Mouse (Mus musculus): Measurements from ENCODE around the gene C2cd5. TPM values are rescaled to one million over a fixed set of nuclear protein-coding genes. Genes with fewer than 3 reads are reported as not detected.
"Not testable (repeated sequence)": the region's sequence is repeated elsewhere in the genome, so short reads cannot be mapped to it uniquely, and the experiment has no call there.

C2cd5 gene
- polyA plus RNA-seq, 1 experiment from 2014 or later: 52.6 TPM

DNA sequence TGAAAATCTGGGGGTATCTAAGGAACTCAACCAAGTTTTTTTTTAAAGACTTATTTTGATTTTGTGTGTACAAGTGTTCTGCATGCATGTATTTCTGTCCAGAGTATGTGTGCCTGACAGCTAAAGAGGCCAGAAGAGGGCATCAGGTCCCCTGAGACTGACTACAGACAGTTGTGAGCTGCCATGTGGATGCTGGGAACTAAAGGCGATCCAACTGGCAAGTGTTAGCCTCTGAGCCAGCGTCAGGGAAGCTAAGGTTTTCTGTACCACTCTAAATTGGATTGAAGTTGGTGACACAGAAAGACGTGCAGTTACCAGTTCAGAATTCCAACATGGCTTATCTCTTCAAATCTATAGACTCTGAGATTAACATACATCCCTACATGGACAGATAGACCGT, 72.0 kb downstream of the C2cd5 start:
- H3K27me3 ChIP-seq: no peaks in the 10 kb centered on the region
- WGBS: 89% methylated on average over 4 of the region's 4 CpGs
- H3K4me2 ChIP-seq (replicated peaks): no peak overlapping the region
- H3K4me1 ChIP-seq: no peaks in the 10 kb centered on the region
- ATAC-seq (ENCODE audit: low FRiP score): no peak
- H3K4me3 ChIP-seq: no peak overlapping the region
- peaks cover 58% of the 10 kb centered on the region for H3K36me3 ChIP-seq
- no peak overlapping the region for H3K27ac ChIP-seq
- no peak overlapping the region for H3K9ac ChIP-seq
- no peaks in the 10 kb centered on the region for H3K9me3 ChIP-seq (replicated peaks)

DNA sequence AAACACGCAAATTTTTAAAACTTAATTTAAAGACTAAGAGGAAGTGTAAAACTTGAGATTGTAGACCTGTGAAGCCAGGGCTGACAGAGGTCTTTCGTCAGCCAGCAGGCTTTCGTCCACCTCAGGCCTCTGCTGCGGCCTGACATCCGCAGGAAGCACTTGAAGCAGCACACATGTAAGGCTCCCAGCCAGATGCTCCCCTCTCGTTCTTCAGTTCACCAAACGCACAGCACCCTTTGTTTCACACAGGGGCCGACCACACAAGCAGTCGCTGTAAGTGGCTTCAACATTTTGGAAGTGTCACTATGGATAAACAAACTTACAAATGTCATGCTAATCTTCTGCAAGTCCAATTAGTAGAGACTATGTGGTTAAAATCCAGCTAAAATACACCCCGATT, 72.5 kb downstream of the C2cd5 start:
- Histone ChIP-seq H3K4me3 (no peak overlapping the region), H3K9ac (no peak overlapping the region), H3K4me1 (no peaks in the 10 kb centered on the region), H3K36me3 (peaks cover 53% of the 10 kb centered on the region), H3K4me2 (replicated peaks) (no peak overlapping the region), H3K27me3 (no peaks in the 10 kb centered on the region), H3K9me3 (replicated peaks) (no peaks in the 10 kb centered on the region), H3K27ac (no peak overlapping the region)
- WGBS: 83% methylated on average over 10 of the region's 10 CpGs
- no peak for ATAC-seq (ENCODE audit: low FRiP score)

DNA sequence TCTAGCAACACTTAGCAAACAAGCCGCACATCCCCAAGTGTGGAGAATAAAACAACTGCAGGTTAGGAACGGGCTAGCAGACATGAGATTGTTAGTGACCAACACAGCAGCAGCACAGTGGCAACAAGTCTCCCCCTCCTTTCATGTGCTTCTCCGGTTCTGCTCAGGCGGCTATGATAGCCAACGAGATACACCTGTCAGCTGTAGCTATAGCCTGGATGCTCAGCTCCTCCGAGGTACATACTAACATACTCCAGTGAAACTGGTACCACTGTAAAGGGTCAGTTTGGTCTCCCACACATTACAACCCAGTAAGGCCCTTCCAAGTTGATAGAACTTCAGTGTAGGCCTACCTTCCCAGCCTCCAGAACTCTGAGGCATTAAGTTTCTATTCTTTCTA, 76.2 kb downstream of the C2cd5 start:
- H3K4me1 ChIP-seq: no peaks in the 10 kb centered on the region
- H3K27me3 ChIP-seq: no peaks in the 10 kb centered on the region
- no peak for ATAC-seq (ENCODE audit: low FRiP score)
- peaks cover 34% of the 10 kb centered on the region for H3K36me3 ChIP-seq
- no peak overlapping the region for H3K9ac ChIP-seq
- H3K27ac ChIP-seq: no peak overlapping the region
- 92% methylated on average over 6 of the region's 6 CpGs for WGBS
- H3K4me3 ChIP-seq: no peak overlapping the region
- no peak overlapping the region for H3K4me2 ChIP-seq (replicated peaks)
- H3K9me3 ChIP-seq (replicated peaks): no peaks in the 10 kb centered on the region

DNA sequence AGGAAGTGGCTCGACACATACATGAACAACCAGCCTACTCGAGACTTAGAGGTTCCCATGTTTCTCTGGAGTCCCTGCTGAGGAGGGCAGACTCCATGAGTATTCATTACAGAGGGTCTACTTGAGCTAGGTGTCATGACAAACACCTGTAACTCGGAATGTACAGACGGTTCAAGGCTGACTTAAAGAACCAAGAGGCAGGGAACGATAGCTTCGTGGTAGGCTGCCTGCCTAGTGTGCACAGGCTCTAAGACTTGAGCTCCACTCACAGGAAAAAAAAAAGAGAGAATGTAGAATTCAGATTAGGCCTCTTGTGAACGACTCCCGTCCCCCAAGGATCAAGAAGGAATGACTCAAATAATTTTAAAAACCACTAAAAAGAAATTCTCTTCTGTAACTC, 78.2 kb downstream of the C2cd5 start:
- Histone ChIP-seq H3K27ac (no peak overlapping the region), H3K9me3 (replicated peaks) (no peaks in the 10 kb centered on the region), H3K27me3 (no peaks in the 10 kb centered on the region), H3K9ac (no peak overlapping the region), H3K4me2 (replicated peaks) (no peak overlapping the region), H3K4me1 (no peaks in the 10 kb centered on the region), H3K4me3 (no peak overlapping the region), H3K36me3 (peaks cover 26% of the 10 kb centered on the region)
- ATAC-seq (ENCODE audit: low FRiP score): no peak
- WGBS: 87% methylated on average over 8 of the region's 8 CpGs

DNA sequence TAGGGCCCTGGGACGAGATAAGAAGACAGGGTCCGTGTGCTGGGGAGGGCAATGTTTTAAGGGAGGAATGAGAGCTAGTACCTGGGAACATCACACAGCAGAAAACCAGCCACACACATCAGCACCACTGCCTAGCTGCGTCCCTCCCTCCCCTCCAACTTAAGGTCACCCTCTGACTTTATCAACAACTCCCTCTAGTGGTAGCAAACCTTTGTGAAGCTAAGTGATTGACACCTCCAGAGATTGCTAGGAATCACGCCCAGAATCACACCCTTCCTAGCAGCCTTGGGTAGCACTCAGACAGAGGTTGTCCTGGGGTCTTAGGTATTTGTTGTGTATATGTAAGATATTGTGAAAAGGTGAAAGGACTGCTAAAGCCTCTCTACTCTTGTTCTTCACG, 79.3 kb downstream of the C2cd5 start:
- Histone ChIP-seq H3K4me1 (no peaks in the 10 kb centered on the region), H3K4me3 (no peak overlapping the region), H3K27ac (no peak overlapping the region), H3K9ac (no peak overlapping the region), H3K4me2 (replicated peaks) (no peak overlapping the region), H3K36me3 (peaks cover 30% of the 10 kb centered on the region), H3K9me3 (replicated peaks) (no peaks in the 10 kb centered on the region), H3K27me3 (no peaks in the 10 kb centered on the region)
- 75% methylated on average over 5 of the region's 5 CpGs for WGBS
- no peak for ATAC-seq (ENCODE audit: low FRiP score)

DNA sequence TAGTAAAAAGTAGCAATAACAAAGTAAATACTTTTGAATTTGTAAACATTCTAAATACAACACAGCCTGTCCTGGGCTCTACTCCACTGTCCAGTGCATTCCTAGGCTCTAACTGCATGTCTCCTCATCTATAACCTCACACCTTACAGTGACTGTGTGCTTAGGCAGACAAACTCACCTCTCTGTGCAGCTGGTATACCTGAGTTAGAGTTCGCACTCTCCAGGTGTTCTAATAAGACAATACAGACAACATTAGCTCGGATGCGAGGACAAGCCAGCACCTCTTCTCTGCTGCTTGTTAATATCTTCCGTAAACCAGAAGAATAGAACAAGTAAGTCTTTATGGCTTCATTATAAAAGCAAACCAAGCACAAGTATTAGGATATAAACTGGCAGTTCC, 79.8 kb downstream of the C2cd5 start:
- no peaks in the 10 kb centered on the region for H3K9me3 ChIP-seq (replicated peaks)
- H3K4me1 ChIP-seq: no peaks in the 10 kb centered on the region
- H3K4me2 ChIP-seq (replicated peaks): no peak overlapping the region
- ATAC-seq (ENCODE audit: low FRiP score): no peak
- peaks cover 30% of the 10 kb centered on the region for H3K36me3 ChIP-seq
- H3K4me3 ChIP-seq: no peak overlapping the region
- no peaks in the 10 kb centered on the region for H3K27me3 ChIP-seq
- WGBS: 94% methylated on average over 4 of the region's 4 CpGs
- no peak overlapping the region for H3K9ac ChIP-seq
- H3K27ac ChIP-seq: no peak overlapping the region

DNA sequence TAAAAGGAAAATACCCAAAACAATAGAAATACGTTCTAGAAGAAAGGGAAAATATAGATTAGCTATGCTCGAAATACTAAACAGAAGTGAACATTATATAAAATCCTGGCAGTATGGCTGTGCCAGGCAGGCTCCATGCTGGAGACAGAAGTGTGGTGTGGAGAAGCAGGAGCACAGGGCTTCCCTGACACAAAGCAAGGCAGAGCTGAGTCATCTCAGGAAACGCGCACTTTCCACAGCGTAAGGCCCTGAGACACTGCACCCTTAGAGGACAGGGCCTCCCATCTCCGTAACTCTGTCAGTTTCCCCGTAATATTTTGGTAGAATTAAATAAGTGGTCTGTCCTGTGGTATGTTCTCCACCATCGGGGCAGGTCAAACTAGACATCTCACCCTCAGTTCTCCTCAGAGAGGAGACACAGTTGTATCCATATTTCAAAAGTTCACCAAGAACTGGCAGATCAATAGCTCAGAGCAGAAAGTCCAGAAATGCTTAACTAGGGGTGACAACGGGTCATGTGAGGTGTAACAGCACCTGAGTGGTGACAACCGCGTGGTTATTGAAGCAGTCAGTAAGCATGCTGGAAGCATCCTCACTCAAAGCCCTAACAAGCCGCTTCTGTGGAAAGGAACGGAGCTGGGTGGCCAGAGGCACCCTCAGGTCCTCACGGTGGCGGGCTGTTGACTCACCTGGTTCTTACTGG, 87.3 kb downstream of the C2cd5 start:
- WGBS: 92% methylated on average over 15 of the region's 15 CpGs

DNA sequence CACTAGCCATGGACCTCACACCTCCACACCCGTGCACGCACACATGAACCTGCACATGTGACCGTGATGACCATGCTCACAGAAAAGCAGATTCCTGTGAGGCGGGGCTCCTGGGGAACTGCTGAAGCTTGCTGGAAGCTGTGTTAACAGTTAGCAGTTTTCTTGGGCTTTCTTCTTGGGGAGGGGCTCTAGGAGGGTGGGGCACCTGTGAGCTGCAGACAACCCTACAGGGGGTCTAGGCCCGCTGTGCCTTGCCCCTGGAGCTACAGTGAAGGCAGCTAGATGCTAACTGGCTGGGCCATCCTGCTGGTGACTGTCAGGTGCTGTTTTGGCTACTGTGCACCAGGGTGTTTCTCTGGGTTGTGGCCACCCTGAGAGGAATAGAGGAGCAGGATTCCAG, 91.1 kb downstream of the C2cd5 start:
- H3K4me2 ChIP-seq (replicated peaks): no peak overlapping the region
- H3K4me3 ChIP-seq: no peak overlapping the region
- H3K9me3 ChIP-seq (replicated peaks): no peaks in the 10 kb centered on the region
- WGBS: 85% methylated on average over 5 of the region's 5 CpGs
- H3K27me3 ChIP-seq: no peaks in the 10 kb centered on the region
- no peak overlapping the region for H3K27ac ChIP-seq
- no peak for ATAC-seq (ENCODE audit: low FRiP score)
- no peak overlapping the region for H3K9ac ChIP-seq
- peaks cover 40% of the 10 kb centered on the region for H3K36me3 ChIP-seq
- no peaks in the 10 kb centered on the region for H3K4me1 ChIP-seq

More for the DNA sequence above, 87.3 kb downstream of the C2cd5 start:
- Histone ChIP-seq H3K9me3 (replicated peaks) (no peaks in the 10 kb centered on the region), H3K27ac (no peak overlapping the region), H3K27me3 (no peaks in the 10 kb centered on the region), H3K4me3 (no peak overlapping the region), H3K36me3 (peaks cover 54% of the 10 kb centered on the region), H3K9ac (no peak overlapping the region), H3K4me2 (replicated peaks) (no peak overlapping the region), H3K4me1 (no peaks in the 10 kb centered on the region)
- ATAC-seq (ENCODE audit: low FRiP score): no peak

DNA sequence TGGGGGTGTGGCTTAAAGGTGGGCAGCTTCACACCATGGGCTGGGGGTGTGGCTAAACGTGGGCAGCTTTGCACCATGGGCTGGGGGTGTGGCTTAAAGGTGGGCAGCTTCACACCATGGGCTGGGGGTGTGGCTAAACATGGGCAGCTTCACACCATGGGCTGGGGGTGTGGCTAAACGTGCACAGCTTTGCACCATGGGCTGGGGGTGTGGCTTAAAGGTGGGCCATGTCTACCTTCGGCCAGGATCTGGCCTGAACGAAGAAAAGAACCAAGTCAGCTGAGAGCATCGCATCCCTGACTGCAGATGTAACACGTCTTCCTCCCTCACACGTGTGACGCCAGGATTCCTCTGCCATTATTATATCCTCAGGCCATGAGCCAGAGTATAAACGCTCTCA, 94.7 kb downstream of the C2cd5 start:
- WGBS: 95% methylated on average over 9 of the region's 9 CpGs
- H3K27ac ChIP-seq; H3K4me2 ChIP-seq (replicated peaks); H3K9ac ChIP-seq; H3K27me3 ChIP-seq; H3K9me3 ChIP-seq (replicated peaks); ATAC-seq (ENCODE audit: low FRiP score); H3K4me1 ChIP-seq; H3K4me3 ChIP-seq: not testable (repeated sequence)
- peaks cover 12% of the 10 kb centered on the region for H3K36me3 ChIP-seq

DNA sequence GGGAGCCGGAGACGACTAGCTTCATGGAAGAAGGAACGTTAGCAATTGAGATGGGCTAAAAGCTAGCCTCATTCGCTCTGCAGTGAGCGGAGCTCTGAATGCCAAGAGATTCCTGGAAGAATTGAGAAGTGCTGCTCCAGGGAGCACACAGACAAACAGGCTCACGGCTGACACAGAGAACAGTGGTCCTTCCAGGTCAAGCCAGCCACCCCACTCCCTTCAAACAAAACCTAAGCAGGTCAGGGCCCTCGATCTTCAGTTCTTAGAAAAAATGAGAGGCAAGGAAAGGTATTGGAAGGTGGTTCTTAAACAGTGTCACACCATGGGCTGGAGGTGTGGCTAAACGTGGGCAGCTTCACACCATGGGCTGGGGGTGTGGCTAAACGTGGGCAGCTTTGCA, 95.1 kb downstream of the C2cd5 start:
- H3K9me3 ChIP-seq (replicated peaks): no peaks in the 10 kb centered on the region
- WGBS: 79% methylated on average over 9 of the region's 9 CpGs
- no peaks in the 10 kb centered on the region for H3K27me3 ChIP-seq
- H3K27ac ChIP-seq: no peak overlapping the region
- no peak overlapping the region for H3K4me3 ChIP-seq
- H3K9ac ChIP-seq: no peak overlapping the region; the same call in 1 of the 2 replicates
- no peaks in the 10 kb centered on the region for H3K4me1 ChIP-seq
- H3K36me3 ChIP-seq: peaks cover 7% of the 10 kb centered on the region
- no peak overlapping the region for H3K4me2 ChIP-seq (replicated peaks)
- no peak for ATAC-seq (ENCODE audit: low FRiP score)

DNA sequence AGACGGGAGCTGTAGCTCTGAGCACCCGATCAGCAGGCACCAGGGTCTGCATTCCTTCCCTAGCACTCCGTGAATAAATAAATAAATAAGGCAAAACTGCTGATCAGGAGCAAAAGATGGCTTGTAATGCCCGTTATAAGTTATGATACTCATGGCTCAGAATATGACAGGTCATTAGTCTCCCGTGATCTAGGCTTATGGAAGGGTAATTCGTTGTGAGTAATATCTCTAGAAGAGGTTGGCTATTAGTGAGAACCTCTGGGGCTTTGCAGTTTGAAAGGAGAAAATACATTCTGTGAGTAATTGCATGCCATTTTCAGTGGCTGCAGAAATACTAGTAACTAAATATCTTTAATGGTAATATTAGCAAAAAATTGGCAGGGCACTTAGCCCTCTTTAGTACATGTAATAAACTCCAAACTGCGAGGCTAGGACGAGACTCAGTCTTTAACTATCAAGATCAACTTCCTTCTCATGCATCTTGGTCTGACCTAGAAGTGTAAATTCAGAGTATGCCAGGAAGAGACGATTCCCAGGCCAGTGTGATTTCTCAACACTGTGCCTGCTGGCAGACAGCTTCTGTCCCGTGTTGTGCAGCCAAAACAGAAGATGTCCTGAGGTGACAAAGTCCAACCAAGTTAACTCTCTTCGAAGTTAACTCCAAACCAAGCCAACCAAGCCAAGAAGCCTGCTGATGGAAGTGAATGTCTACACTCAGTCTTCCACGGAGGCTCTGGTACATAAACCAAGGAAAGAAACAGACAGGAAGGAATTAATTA, 101.5 kb downstream of the C2cd5 start:
- H3K9me3 ChIP-seq (replicated peaks): no peaks in the 10 kb centered on the region
- no peak for ATAC-seq (ENCODE audit: low FRiP score)
- no peak overlapping the region for H3K4me2 ChIP-seq (replicated peaks)
- no peak overlapping the region for H3K4me3 ChIP-seq
- 78% methylated on average over 12 of the region's 12 CpGs for WGBS
- H3K9ac ChIP-seq: no peak overlapping the region
- no peak overlapping the region for H3K27ac ChIP-seq
- no peaks in the 10 kb centered on the region for H3K27me3 ChIP-seq
- peaks cover 7% of the 10 kb centered on the region; the same call in 1 of the 2 replicates for H3K4me1 ChIP-seq
- H3K36me3 ChIP-seq: no peaks in the 10 kb centered on the region

DNA sequence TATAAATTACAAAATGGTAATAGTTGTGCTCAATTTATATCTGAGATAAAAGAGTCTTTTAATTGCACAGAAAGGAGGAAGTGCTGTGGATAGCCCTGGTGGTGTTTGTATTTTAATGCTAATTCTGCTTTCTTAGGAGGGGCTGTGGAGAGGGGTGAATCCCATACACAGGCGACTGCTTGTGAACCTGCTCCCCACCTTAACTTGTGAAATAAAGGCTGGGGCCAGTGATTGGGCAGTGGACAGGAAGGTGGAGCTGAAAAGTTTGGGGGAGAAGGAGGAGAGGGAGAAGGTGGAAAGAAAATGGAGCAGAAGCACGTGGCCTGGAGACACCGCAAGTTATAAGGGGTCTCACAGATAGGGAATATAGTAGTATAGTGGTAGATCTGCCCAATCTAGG, 103.1 kb downstream of the C2cd5 start:
- 68% methylated on average over 3 of the region's 3 CpGs for WGBS
- no peaks in the 10 kb centered on the region for H3K27me3 ChIP-seq
- no peak for ATAC-seq (ENCODE audit: low FRiP score)

DNA sequence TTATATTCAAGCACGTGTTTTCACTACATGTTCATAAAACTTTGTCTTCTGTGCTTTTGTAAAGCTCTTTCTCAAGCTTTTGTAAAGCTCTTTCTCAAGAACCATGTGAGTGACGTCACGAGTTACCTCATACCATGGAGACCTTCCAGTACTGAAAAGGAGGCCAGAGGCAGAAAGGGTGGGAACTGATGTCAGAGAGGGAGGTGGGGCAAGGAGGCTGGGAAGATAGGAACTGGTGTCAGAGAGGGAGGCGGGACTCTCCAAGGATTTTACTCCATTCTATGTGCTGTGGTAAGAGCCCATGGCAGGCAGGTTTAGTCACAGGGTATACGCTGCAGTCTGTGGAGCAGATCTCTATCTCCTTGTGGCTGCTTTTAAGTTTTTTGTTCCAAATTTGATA, 104.4 kb downstream of the C2cd5 start:
- H3K36me3 ChIP-seq: no peaks in the 10 kb centered on the region
- H3K4me3 ChIP-seq: no peak overlapping the region
- H3K27me3 ChIP-seq: no peaks in the 10 kb centered on the region
- H3K27ac ChIP-seq: no peak overlapping the region
- H3K4me1 ChIP-seq: peaks cover 20% of the 10 kb centered on the region
- no peaks in the 10 kb centered on the region for H3K9me3 ChIP-seq (replicated peaks)
- H3K9ac ChIP-seq: no peak overlapping the region
- H3K4me2 ChIP-seq (replicated peaks): no peak overlapping the region
- no peak for ATAC-seq (ENCODE audit: low FRiP score)
- 76% methylated on average over 5 of the region's 5 CpGs for WGBS

More for the DNA sequence above, 103.1 kb downstream of the C2cd5 start:
- no peaks in the 10 kb centered on the region for H3K36me3 ChIP-seq
- no peak overlapping the region for H3K9ac ChIP-seq
- no peak overlapping the region for H3K4me3 ChIP-seq
- no peaks in the 10 kb centered on the region for H3K9me3 ChIP-seq (replicated peaks)
- H3K4me1 ChIP-seq: peaks cover 13% of the 10 kb centered on the region
- no peak overlapping the region for H3K4me2 ChIP-seq (replicated peaks)
- no peak overlapping the region for H3K27ac ChIP-seq

Measured in hindbrain, embryonic 12.5 days (tissue).